Mouse (Mus musculus) intestine, embryonic 14.5 days (tissue): ENCODE measurements around the gene Lmntd1. TPM values are rescaled to one million over a fixed set of nuclear protein-coding genes. Genes with fewer than 3 reads are reported as not detected.

Source experiments
- ATAC-seq: fragments of 200-750 bp; cut with Nextera tagmentation; replicated peaks from 2 replicates; pipeline ENCODE4 v1.8.0; 2017; ENCODE audit warnings: low read depth, moderate number of reproducible peaks, moderate TSS enrichment, moderate library complexity; ENCODE audit not compliant: low FRiP score, low TSS enrichment
- DNase-seq: peaks from one replicate; pipeline ENCODE4 v3.0.0-alpha.2; 2018; ENCODE audit warnings: low spot score
- H3K27ac ChIP-seq: fragments of 300-500 bp; sonication (generic); 2 replicates; pipeline ENCODE4 v1.5.1; 2014; ENCODE audit warnings: low read depth, mild to moderate bottlenecking, control low read depth
- H3K27me3 ChIP-seq: fragments of 300-500 bp; sonication (generic); replicated peaks from 2 replicates; pipeline ENCODE4 v1.6.1; 2014; ENCODE audit warnings: low read length, control low read depth; ENCODE audit not compliant: control insufficient read depth, insufficient read depth
- H3K36me3 ChIP-seq: fragments of 300-500 bp; sonication (generic); 2 replicates; pipeline ENCODE4 v1.6.1; 2014; ENCODE audit warnings: low read length, control low read depth; ENCODE audit not compliant: control insufficient read depth, insufficient read depth
- H3K4me1 ChIP-seq: fragments of 300-500 bp; sonication (generic); replicated peaks from 2 replicates; pipeline ENCODE4 v1.6.1; 2014; ENCODE audit warnings: low read length, control low read depth, mixed read lengths; ENCODE audit not compliant: control insufficient read depth, insufficient read depth
- H3K4me2 ChIP-seq: fragments of 300-500 bp; sonication (generic); 2 replicates; pipeline ENCODE4 v1.6.1; 2014; ENCODE audit warnings: low read length
- H3K4me3 ChIP-seq: fragments of 300-500 bp; sonication (generic); 2 replicates; pipeline ENCODE4 v1.5.1; 2014; ENCODE audit warnings: low read depth, low read length, control low read depth, mixed read lengths
- H3K9ac ChIP-seq: fragments of 300-500 bp; sonication (generic); 2 replicates; pipeline ENCODE4 v1.6.1; 2014; ENCODE audit warnings: mild to moderate bottlenecking, low read length
- H3K9me3 ChIP-seq: fragments of 300-500 bp; sonication (generic); 2 replicates; pipeline ENCODE4 v1.6.1; 2016; ENCODE audit warnings: low read length, control low read depth; ENCODE audit not compliant: control insufficient read depth
- WGBS: fragments of 180-500 bp; shearing (Covaris S2); extraction: QIAGEN DNeasy Blood & Tissue Kit; methylation state at CpG from one replicate; pipeline ENCODE4 v1.1.7; 2014; 5-methylcytosine and 5-hydroxymethylcytosine counted together
- polyA plus RNA-seq: library from polyadenylated mRNA; unstranded; fragments of >200 nt; fragmentation: Nextera tagmentation; extraction: Ambion mirVana; gene quantifications from 2 replicates; pipeline ENCODE4 v1.2.1, GENCODE M21; 2014

Gene Lmntd1
- polyA plus RNA-seq, 1 experiment from 2014 or later, result 0.27 TPM

DNA sequence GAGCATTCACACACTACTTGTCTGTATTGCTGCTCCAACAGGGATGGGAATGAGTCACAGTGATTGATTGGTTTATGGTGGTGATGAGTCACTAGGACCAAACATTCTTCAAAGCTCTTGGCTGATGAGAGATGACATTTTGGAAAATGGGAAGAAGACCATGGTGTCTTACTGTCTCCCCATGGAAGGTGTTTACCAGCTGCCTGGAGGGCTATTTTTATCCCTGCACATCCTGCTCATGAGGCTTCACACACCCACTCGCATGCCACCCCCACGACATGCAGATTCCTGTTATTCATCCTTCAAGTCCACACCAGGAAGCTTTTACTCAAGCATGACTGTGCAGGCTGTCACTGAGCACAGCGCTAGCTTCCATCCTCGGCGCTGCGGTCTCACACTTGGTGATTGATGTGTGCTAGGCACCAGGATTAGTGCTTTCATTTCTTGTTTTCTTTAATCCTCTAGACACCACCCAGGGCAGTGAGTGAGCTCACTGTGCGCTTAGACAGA, 240.4 kb downstream of the Lmntd1 start:
- no peak for DNase-seq
- Histone ChIP-seq H3K9ac (no peak overlapping the region), H3K27ac (no peak overlapping the region), H3K4me1 (peaks cover 11% of the 10 kb centered on the region; the same call in 1 of the 2 replicates), H3K4me3 (no peak overlapping the region), H3K27me3 (no peaks in the 10 kb centered on the region), H3K4me2 (no peak overlapping the region), H3K36me3 (no peaks in the 10 kb centered on the region), H3K9me3 (no peaks in the 10 kb centered on the region)
- 30% methylated on average over 7 of the region's 7 CpGs for WGBS
- ATAC-seq, result no peak

DNA sequence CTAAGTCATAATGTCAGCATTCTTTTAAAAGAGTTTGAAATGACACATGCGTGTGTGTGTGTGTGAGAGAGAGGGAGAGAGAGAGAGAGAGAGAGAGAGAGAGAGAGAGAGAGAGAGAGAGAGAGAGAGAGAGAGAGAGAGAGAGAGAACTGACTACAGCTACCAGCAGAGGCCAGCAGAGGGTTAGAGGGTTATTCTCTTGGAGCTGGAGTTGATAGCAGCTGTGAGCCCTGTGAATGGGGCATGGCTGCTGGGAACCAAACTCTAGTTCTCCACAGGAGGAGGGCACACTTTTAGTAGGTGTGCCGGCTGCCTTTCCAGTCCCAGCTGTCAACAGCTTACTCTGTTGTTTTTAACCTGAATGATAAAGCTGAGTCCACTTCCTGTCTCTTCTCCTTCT, 242.1 kb downstream of the Lmntd1 start:
- ATAC-seq, result no peak
- Histone ChIP-seq H3K4me2 (no peak overlapping the region), H3K27me3 (no peaks in the 10 kb centered on the region), H3K4me3 (no peak overlapping the region), H3K9ac (no peak overlapping the region), H3K36me3 (no peaks in the 10 kb centered on the region), H3K27ac (no peak overlapping the region), H3K9me3 (no peaks in the 10 kb centered on the region), H3K4me1 (peaks cover 11% of the 10 kb centered on the region; the same call in 1 of the 2 replicates)
- WGBS, result 40% methylated on average over 2 of the region's 2 CpGs
- no peak for DNase-seq

GRCm38 (mm10) chr6:145371586-145371985, 242.5 kb downstream of the Lmntd1 start:
- 63% methylated on average over 4 of the region's 4 CpGs for WGBS
- H3K4me3 ChIP-seq, result no peak overlapping the region
- DNase-seq, result no peak
- no peaks in the 10 kb centered on the region for H3K27me3 ChIP-seq
- H3K9me3 ChIP-seq, result no peaks in the 10 kb centered on the region
- H3K9ac ChIP-seq, result no peak overlapping the region
- H3K27ac ChIP-seq, result no peak overlapping the region
- no peaks in the 10 kb centered on the region for H3K36me3 ChIP-seq
- H3K4me1 ChIP-seq, result peaks cover 11% of the 10 kb centered on the region; the same call in 1 of the 2 replicates
- H3K4me2 ChIP-seq, result no peak overlapping the region
- no peak for ATAC-seq

DNA sequence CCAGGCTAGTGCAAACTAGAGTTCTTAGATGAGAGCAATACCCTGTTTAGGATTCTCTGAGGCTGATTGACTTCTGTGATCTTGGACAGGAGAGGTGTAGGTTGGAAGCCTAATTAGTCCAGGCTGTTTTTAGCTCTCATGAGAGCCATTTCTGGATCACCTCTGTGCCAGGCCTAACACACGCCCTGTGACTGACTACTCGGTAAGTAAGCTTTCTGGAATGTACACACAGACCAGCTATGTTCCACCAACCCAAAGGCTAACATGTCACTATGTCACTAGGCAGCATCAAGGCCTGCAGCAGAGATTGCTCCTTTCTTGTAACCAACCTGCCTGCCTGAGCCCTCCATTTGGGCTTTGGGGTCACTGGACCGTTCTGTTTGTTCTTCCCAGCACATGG, 243.8 kb downstream of the Lmntd1 start:
- H3K36me3 ChIP-seq, result no peaks in the 10 kb centered on the region
- no peak overlapping the region for H3K4me3 ChIP-seq
- ATAC-seq (no peak), DNase-seq (no peak)
- no peaks in the 10 kb centered on the region for H3K27me3 ChIP-seq
- 72% methylated on average over 3 of the region's 3 CpGs for WGBS
- peaks cover 11% of the 10 kb centered on the region; the same call in 1 of the 2 replicates for H3K4me1 ChIP-seq
- H3K9ac ChIP-seq, result no peak overlapping the region
- no peak overlapping the region for H3K4me2 ChIP-seq
- no peaks in the 10 kb centered on the region for H3K9me3 ChIP-seq
- H3K27ac ChIP-seq, result no peak overlapping the region

DNA sequence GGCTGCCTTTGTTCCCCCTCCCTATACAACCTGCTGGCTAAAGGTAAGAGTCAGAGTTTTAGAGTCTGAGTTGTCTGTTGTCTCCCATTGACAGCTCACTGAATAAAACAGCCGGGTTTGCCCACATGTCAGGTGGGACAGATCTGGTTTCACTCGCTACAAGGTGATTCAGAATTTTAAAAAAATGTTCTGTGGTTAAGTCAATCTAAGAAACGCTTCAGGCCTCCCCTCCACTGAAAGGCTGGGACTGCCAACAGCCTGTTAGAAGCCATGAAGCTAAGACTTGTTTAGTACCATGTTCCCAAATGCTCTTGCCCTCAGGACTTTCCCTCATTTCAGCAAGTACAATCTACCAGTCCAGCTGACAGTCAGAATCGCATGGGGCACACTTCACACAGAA, 244.8 kb downstream of the Lmntd1 start:
- Histone ChIP-seq H3K4me3 (no peak overlapping the region), H3K36me3 (no peaks in the 10 kb centered on the region), H3K9ac (no peak overlapping the region), H3K4me2 (no peak overlapping the region), H3K9me3 (no peaks in the 10 kb centered on the region), H3K4me1 (peaks cover 11% of the 10 kb centered on the region; the same call in 1 of the 2 replicates), H3K27ac (no peak overlapping the region), H3K27me3 (no peaks in the 10 kb centered on the region)
- no peak for ATAC-seq
- WGBS, result 44% methylated on average over 4 of the region's 4 CpGs
- no peak for DNase-seq

DNA sequence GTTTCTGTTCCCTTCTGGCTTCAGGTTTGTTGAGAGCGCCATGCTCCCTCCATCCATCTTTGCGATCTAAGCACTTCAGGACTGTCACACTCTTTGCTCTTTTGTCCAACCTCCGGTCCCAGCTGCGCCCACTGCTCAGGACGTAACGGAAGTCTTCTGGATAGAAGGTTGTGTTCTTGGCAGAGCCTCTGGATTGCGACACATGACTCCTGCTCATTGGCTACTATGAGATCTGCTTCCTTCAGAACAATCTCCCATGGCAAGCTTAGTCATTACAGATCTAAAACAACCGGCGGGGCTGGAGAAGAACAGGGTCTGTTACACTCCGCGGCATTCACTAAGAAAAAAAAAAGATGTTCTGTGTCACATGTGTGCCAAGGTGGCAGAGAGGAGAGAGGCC, 247.6 kb downstream of the Lmntd1 start:
- 93% methylated on average over 11 of the region's 11 CpGs for WGBS
- no peak for ATAC-seq
- no peak for DNase-seq

DNA sequence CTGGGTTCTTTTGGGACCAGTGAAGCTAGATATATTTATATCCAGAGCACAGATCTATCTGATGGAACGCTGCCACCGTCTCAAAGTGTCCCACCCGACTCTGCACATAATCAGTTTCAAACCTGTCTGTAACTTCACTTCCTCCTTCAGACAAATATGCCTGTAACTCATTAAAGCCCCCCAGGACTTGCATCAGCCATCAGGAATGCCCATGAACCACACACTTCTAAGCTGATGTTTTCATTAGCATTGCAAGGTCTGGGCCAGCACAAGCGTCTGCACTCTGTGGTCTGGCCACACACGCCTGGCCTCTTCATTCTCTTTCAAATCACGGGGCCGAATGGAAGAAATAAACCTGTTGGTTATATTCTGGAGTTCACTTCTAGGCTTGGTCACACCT, 250.4 kb downstream of the Lmntd1 start:
- Histone ChIP-seq H3K4me3 (no peak overlapping the region), H3K4me2 (no peak overlapping the region), H3K9me3 (no peaks in the 10 kb centered on the region), H3K27me3 (no peaks in the 10 kb centered on the region), H3K9ac (no peak overlapping the region), H3K27ac (no peak overlapping the region), H3K36me3 (no peaks in the 10 kb centered on the region), H3K4me1 (no peaks in the 10 kb centered on the region)
- ATAC-seq (no peak), DNase-seq (no peak)
- 63% methylated on average over 7 of the region's 7 CpGs for WGBS

More for the DNA sequence above, 247.6 kb downstream of the Lmntd1 start:
- Histone ChIP-seq H3K27ac (no peak overlapping the region), H3K4me3 (no peak overlapping the region), H3K4me2 (no peak overlapping the region), H3K9ac (no peak overlapping the region), H3K9me3 (no peaks in the 10 kb centered on the region), H3K27me3 (no peaks in the 10 kb centered on the region), H3K4me1 (0 out of 2 replicates have a peak, but pooled peaks cover 5% of the 10 kb centered on the region), H3K36me3 (no peaks in the 10 kb centered on the region)

- H3K27ac ChIP-seq, result no peak overlapping the region
- ATAC-seq (0 out of 2 replicates have a peak, but pooled peaks have one; percentile 34), DNase-seq (peak; percentile 55)
- H3K9me3 ChIP-seq, result no peaks in the 10 kb centered on the region
- H3K36me3 ChIP-seq, result no peaks in the 10 kb centered on the region
- 65% methylated on average over 12 of the region's 12 CpGs for WGBS
- H3K27me3 ChIP-seq, result no peaks in the 10 kb centered on the region
- H3K4me2 ChIP-seq, result no peak overlapping the region
- H3K4me3 ChIP-seq, result no peak overlapping the region
- no peak overlapping the region for H3K9ac ChIP-seq
- H3K4me1 ChIP-seq, result no peaks in the 10 kb centered on the region
These were observed 252.9 kb downstream of the Lmntd1 start for GRCm38 (mm10) chr6:145361109-145361694.
